ENCODE assay signal across 36 mouse cellular contexts in genomic region chr2:25034994-25035393, GRCm38 (mm10). TPM values are rescaled to one million over a fixed set of nuclear protein-coding genes. Genes with fewer than 3 reads are reported as not detected.
DNase-seq lines count a peak whose midpoint lies in the region; ATAC-seq and TF ChIP-seq lines count a peak whose summit lies in the region.
"Had no signal": no experiment of that assay in that cellular context is flagged by ENCODE, and none has a peak within 500 bp of the region (broad histone marks: within the 10 kb centered on the region; RNA-seq: fewer than 3 reads in every experiment).

No protein-coding gene starts in this region.

- no peak overlapping the region for H3K27ac ChIP-seq in intestine, postnatal 0 days (ENCODE audit: low read depth, low read length)
- no peak overlapping the region for H3K27ac ChIP-seq in intestine, embryonic 16.5 days (ENCODE audit: low read length)
- H3K27ac ChIP-seq in CH12.LX (ENCODE audit: insufficient read depth, low read depth) = no peak overlapping the region
- peak overlapping the region; percentile 30; the same call in 1 of the 2 replicates for H3K27ac ChIP-seq in small intestine, adult 2 months (ENCODE audit: insufficient read depth, low read depth, low read length)
- no peak overlapping the region for H3K27ac ChIP-seq in midbrain, embryonic 15.5 days
- H3K27ac ChIP-seq: embryonic facial prominence, embryonic 10.5 days; embryonic facial prominence, embryonic 13.5 days; forebrain, embryonic 10.5 days; forebrain, embryonic 13.5 days; heart, adult 2 months; heart, embryonic 10.5 days; heart, embryonic 13.5 days; hindbrain, embryonic 12.5 days; hindbrain, embryonic 15.5 days had no signal

- TF ChIP-seq EP300 in CH12.LX (IDR thresholded peaks at IDR 0.05; ENCODE audit: low read length) = no peak

- dilution Hi-C loops in CH12.LX (cut with MboI; ENCODE audit: extremely low pct_ligation_motif_present, extremely low pct_unique_long_range_greater_than_20kb, low sequenced_read_pairs) = no loop called here

- H3K9me3 ChIP-seq in intestine, postnatal 0 days (ENCODE audit: control insufficient read depth) = no peaks in the 10 kb centered on the region
- no peaks in the 10 kb centered on the region for H3K9me3 ChIP-seq in intestine, embryonic 16.5 days (ENCODE audit: control insufficient read depth, low read length)
- peaks cover 8% of the 10 kb centered on the region for H3K9me3 ChIP-seq in CH12.LX (replicated peaks; ENCODE audit: low read length)
- H3K9me3 ChIP-seq in midbrain, embryonic 15.5 days = no peaks in the 10 kb centered on the region
- H3K9me3 ChIP-seq: embryonic facial prominence, embryonic 10.5 days; embryonic facial prominence, embryonic 13.5 days; forebrain, embryonic 10.5 days; forebrain, embryonic 13.5 days; heart, embryonic 10.5 days; heart, embryonic 13.5 days; hindbrain, embryonic 12.5 days; hindbrain, embryonic 15.5 days had no signal

- TF ChIP-seq CTCF in intestine, postnatal 0 days (IDR thresholded peaks at IDR 0.05; ENCODE audit: low read depth) = no peak
- no peak for TF ChIP-seq CTCF in CH12.LX (conservative IDR thresholded peaks at IDR 0.05 in 1 of 2, IDR thresholded peaks at IDR 0.05 in 1 of 2; ENCODE audit: low read depth in 2 of 2, low read length in 2 of 2)
- no peak for TF ChIP-seq CTCF in small intestine, adult 2 months (IDR thresholded peaks at IDR 0.05; ENCODE audit: extremely low read depth, insufficient read length, insufficient replicate concordance, low read depth, low read length)

- 94% methylated on average over 4 of the region's 4 CpGs for WGBS in intestine, postnatal 0 days
- 95% methylated on average over 4 of the region's 4 CpGs for WGBS in intestine, embryonic 16.5 days
- WGBS in small intestine, adult 2 months = 85% methylated on average over 4 of the region's 4 CpGs
- WGBS in midbrain, embryonic 15.5 days = 95% methylated on average over 4 of the region's 4 CpGs

- ATAC-seq in intestine, postnatal 0 days = peak; percentile 31; the same call in 1 of the 2 replicates
- ATAC-seq in intestine, embryonic 16.5 days = no peak
- no peak for ATAC-seq in midbrain, embryonic 15.5 days (replicated peaks)
- ATAC-seq: activated CD4-positive, CD25-positive, alpha-beta regulatory T cell, adult 4 months; CD4-positive, CD25-positive, alpha-beta regulatory T cell, adult 4 months; forebrain, embryonic 13.5 days; forebrain, embryonic 16.5 days had no signal

- no peak for TF ChIP-seq POLR2A in CH12.LX (IDR thresholded peaks at IDR 0.05; ENCODE audit: low read depth, low read length)
- TF ChIP-seq POLR2A in small intestine, adult 2 months (IDR thresholded peaks at IDR 0.05; ENCODE audit: low read depth, low read length) = no peak

- DNase-seq in CH12.LX (ENCODE audit: extremely low read depth) = peak; percentile 10
- DNase-seq in natural killer cell, adult 2 months (ENCODE audit: low spot score in 2 of 2) = no peak
- DNase-seq: adrenal gland, adult 8-10 months; adrenal gland, postnatal 25 days; B cell, adult 2 months; cerebellum, adult 11-12 months; cerebellum, adult 8-10 months; cerebellum, postnatal 10 days; cerebellum, postnatal 36 days; embryo, embryonic 11 days; gastrocnemius, postnatal 10 days; gastrocnemius, postnatal 36 days; heart, adult 2 months; heart, postnatal 14 days had no signal

- no peaks in the 10 kb centered on the region for H3K4me1 ChIP-seq in intestine, postnatal 0 days (replicated peaks; ENCODE audit: control insufficient read depth, insufficient read depth, low read length)
- H3K4me1 ChIP-seq in intestine, embryonic 16.5 days (ENCODE audit: control insufficient read depth, insufficient read depth, low read length) = no peaks in the 10 kb centered on the region
- no peaks in the 10 kb centered on the region for H3K4me1 ChIP-seq in CH12.LX (ENCODE audit: control insufficient read depth in 1 of 2, insufficient read depth in 2 of 2)
- H3K4me1 ChIP-seq in small intestine, adult 2 months (ENCODE audit: control insufficient read depth, insufficient read depth, insufficient read length, low read length) = peaks cover 2% of the 10 kb centered on the region; the same call in 1 of the 2 replicates
- H3K4me1 ChIP-seq in midbrain, embryonic 15.5 days = no peaks in the 10 kb centered on the region
- H3K4me1 ChIP-seq: embryonic facial prominence, embryonic 10.5 days; embryonic facial prominence, embryonic 13.5 days; forebrain, embryonic 10.5 days; forebrain, embryonic 13.5 days; heart, embryonic 10.5 days; heart, embryonic 13.5 days; hindbrain, embryonic 12.5 days; hindbrain, embryonic 15.5 days had no signal

- H3K36me3 ChIP-seq in intestine, postnatal 0 days (ENCODE audit: control insufficient read depth, insufficient read depth) = peaks cover 10% of the 10 kb centered on the region; the same call in 1 of the 2 replicates
- no peaks in the 10 kb centered on the region for H3K36me3 ChIP-seq in intestine, embryonic 16.5 days (ENCODE audit: control insufficient read depth, insufficient read depth, low read length)
- peaks cover 17 to 72% of the 10 kb centered on the region in 2 experiments for H3K36me3 ChIP-seq in CH12.LX (replicated peaks in 1 of 2; ENCODE audit: control insufficient read depth in 1 of 2, insufficient read depth in 1 of 2, low read length in 1 of 2)
- 0 out of 2 replicates have a peak, but pooled peaks cover 3% of the 10 kb centered on the region for H3K36me3 ChIP-seq in small intestine, adult 2 months (ENCODE audit: control insufficient read depth, insufficient read depth, low read length)
- no peaks in the 10 kb centered on the region for H3K36me3 ChIP-seq in midbrain, embryonic 15.5 days (replicated peaks)
- H3K36me3 ChIP-seq: embryonic facial prominence, embryonic 10.5 days; embryonic facial prominence, embryonic 13.5 days; forebrain, embryonic 10.5 days; heart, embryonic 10.5 days; hindbrain, embryonic 12.5 days; hindbrain, embryonic 15.5 days had no signal

- no peak for TF ChIP-seq RAD21 in CH12.LX (IDR thresholded peaks at IDR 0.05; ENCODE audit: low read depth, low read length)

- no peak overlapping the region for H3K9ac ChIP-seq in intestine, postnatal 0 days (ENCODE audit: low read depth, low read length)
- no peak overlapping the region for H3K9ac ChIP-seq in intestine, embryonic 16.5 days (ENCODE audit: low read depth, low read length)
- H3K9ac ChIP-seq in CH12.LX (ENCODE audit: insufficient read depth, low read depth) = no peak overlapping the region
- no peak overlapping the region for H3K9ac ChIP-seq in midbrain, embryonic 15.5 days
- H3K9ac ChIP-seq: embryonic facial prominence, embryonic 13.5 days; forebrain, embryonic 13.5 days; heart, embryonic 13.5 days; hindbrain, embryonic 12.5 days; hindbrain, embryonic 15.5 days had no signal

- in situ Hi-C loops in CH12.LX (cut with MboI; ENCODE audit: low pct_ligation_motif_present, low pct_unique_long_range_greater_than_20kb, low sequenced_read_pairs) = no loop called here

- no peak overlapping the region for H3K4me3 ChIP-seq in intestine, postnatal 0 days (ENCODE audit: low read depth, low read length)
- no peak overlapping the region for H3K4me3 ChIP-seq in intestine, embryonic 16.5 days (ENCODE audit: low read length)
- no peak overlapping the region for H3K4me3 ChIP-seq in CH12.LX (replicated peaks in 1 of 3; ENCODE audit: low read depth in 2 of 3, low read length in 2 of 3, poor library complexity in 1 of 3)
- H3K4me3 ChIP-seq in small intestine, adult 2 months (ENCODE audit: low read depth, low read length) = no peak overlapping the region
- H3K4me3 ChIP-seq in midbrain, embryonic 15.5 days = no peak overlapping the region
- H3K4me3 ChIP-seq: embryonic facial prominence, embryonic 10.5 days; embryonic facial prominence, embryonic 13.5 days; erythroblast, embryonic 14.5 days; forebrain, embryonic 10.5 days; forebrain, embryonic 13.5 days; heart, adult 2 months; heart, embryonic 10.5 days; heart, embryonic 13.5 days; hindbrain, embryonic 12.5 days; hindbrain, embryonic 15.5 days had no signal

- no peaks in the 10 kb centered on the region for H3K27me3 ChIP-seq in intestine, postnatal 0 days (replicated peaks; ENCODE audit: control insufficient read depth, insufficient read depth, low read length)
- no peaks in the 10 kb centered on the region for H3K27me3 ChIP-seq in intestine, embryonic 16.5 days (replicated peaks; ENCODE audit: control insufficient read depth, insufficient read depth, low read length)
- no peaks in the 10 kb centered on the region for H3K27me3 ChIP-seq in CH12.LX (replicated peaks)
- no peaks in the 10 kb centered on the region for H3K27me3 ChIP-seq in small intestine, adult 2 months (ENCODE audit: control insufficient read depth, insufficient read depth, low read length)
- H3K27me3 ChIP-seq in midbrain, embryonic 15.5 days (replicated peaks) = no peaks in the 10 kb centered on the region
- H3K27me3 ChIP-seq: embryonic facial prominence, embryonic 13.5 days; forebrain, embryonic 13.5 days; heart, embryonic 13.5 days; hindbrain, embryonic 12.5 days; hindbrain, embryonic 15.5 days had no signal

- no peaks in the 10 kb centered on the region for H3K79me2 ChIP-seq in CH12.LX (replicated peaks; ENCODE audit: control insufficient read depth, extremely low read depth, insufficient read depth, poor library complexity, severe bottlenecking)

- H3K4me2 ChIP-seq in intestine, postnatal 0 days (replicated peaks; ENCODE audit: low read depth) = no peak overlapping the region
- no peak overlapping the region for H3K4me2 ChIP-seq in intestine, embryonic 16.5 days (ENCODE audit: low read depth, low read length)
- H3K4me2 ChIP-seq in CH12.LX (ENCODE audit: insufficient read depth, low read depth, poor library complexity, severe bottlenecking) = no peak overlapping the region
- H3K4me2 ChIP-seq in midbrain, embryonic 15.5 days = no peak overlapping the region
- H3K4me2 ChIP-seq: embryonic facial prominence, embryonic 13.5 days; forebrain, embryonic 13.5 days; heart, embryonic 13.5 days; hindbrain, embryonic 12.5 days; hindbrain, embryonic 15.5 days had no signal

RNA-seq across cellular contexts. Expression of gene Nsmf, which starts 19.2 kb away (rescaled TPM):
- polyA plus RNA-seq in intestine, postnatal 0 days (2015; fragmentation: Nextera tagmentation; extraction: Ambion mirVana) = 17.0 and 17.6 TPM in 2 replicates
- 39.1 and 45.5 TPM in 2 replicates for polyA plus RNA-seq in intestine, embryonic 16.5 days (2015; fragmentation: Nextera tagmentation; extraction: Ambion mirVana)
- total RNA-seq in CH12.LX (2012; rRNA removed) (11.4 and 11.7 TPM in 2 replicates), CH12.LX (2014; rRNA removed) (11.6 and 18.5 TPM in 2 replicates)
- 12.0 and 12.9 TPM in 2 replicates for polyA plus RNA-seq in CH12.LX (2012; ENCODE audit: insufficient read length, low read depth)
- 93.0 and 100 TPM in 2 replicates for polyA plus RNA-seq in small intestine, adult 2 months (2012; rRNA removed)
- 180 and 188 TPM in 2 replicates for polyA plus RNA-seq in midbrain, embryonic 15.5 days (2015; fragmentation: Nextera tagmentation; extraction: Ambion mirVana)

RNA-seq across cellular contexts. Expression of gene Entpd8, which starts 45.1 kb away (rescaled TPM):
- polyA plus RNA-seq in intestine, postnatal 0 days (2015; fragmentation: Nextera tagmentation; extraction: Ambion mirVana) = 24.6 and 25.9 TPM in 2 replicates
- 14.3 and 16.7 TPM in 2 replicates for polyA plus RNA-seq in intestine, embryonic 16.5 days (2015; fragmentation: Nextera tagmentation; extraction: Ambion mirVana)
- total RNA-seq in CH12.LX (2012; rRNA removed) = not detected in 2 replicates
- total RNA-seq in CH12.LX (2014; rRNA removed) = not detected in 2 replicates
- polyA plus RNA-seq in CH12.LX (2012; ENCODE audit: insufficient read length, low read depth) = not detected in 2 replicates
- 149 and 281 TPM in 2 replicates for polyA plus RNA-seq in small intestine, adult 2 months (2012; rRNA removed)
- polyA plus RNA-seq in midbrain, embryonic 15.5 days (2015; fragmentation: Nextera tagmentation; extraction: Ambion mirVana) = not detected in 2 replicates
- total RNA-seq: adrenal gland, postnatal 25 days; ES-E14; gastrocnemius, adult 18-20 months; gastrocnemius, postnatal 10 days; granulocyte monocyte progenitor cell, adult 5-6 weeks; heart, adult 2 months; heart, postnatal 14 days; hematopoietic stem cell, adult 5-6 weeks had no signal
- polyA plus RNA-seq: activated CD4-positive, CD25-positive, alpha-beta regulatory T cell, adult 4 months; cortical plate, adult 2 months; embryonic facial prominence, embryonic 10.5 days; embryonic facial prominence, embryonic 13.5 days; forebrain, embryonic 10.5 days; forebrain, embryonic 13.5 days; forebrain, embryonic 16.5 days; heart, adult 2 months; heart, embryonic 13.5 days; hindbrain, embryonic 12.5 days had no signal

RNA-seq across cellular contexts. Expression of gene Pnpla7, which starts 59.2 kb away (rescaled TPM):
- 16.7 and 18.9 TPM in 2 replicates for polyA plus RNA-seq in intestine, postnatal 0 days (2015; fragmentation: Nextera tagmentation; extraction: Ambion mirVana)
- polyA plus RNA-seq in intestine, embryonic 16.5 days (2015; fragmentation: Nextera tagmentation; extraction: Ambion mirVana) = 9.2 and 13.4 TPM in 2 replicates
- 26.1 and 26.3 TPM in 2 replicates for total RNA-seq in CH12.LX (2012; rRNA removed)
- total RNA-seq in CH12.LX (2014; rRNA removed) = 17.5 and 18.5 TPM in 2 replicates
- polyA plus RNA-seq in CH12.LX (2012; ENCODE audit: insufficient read length, low read depth) = 23.4 and 23.6 TPM in 2 replicates
- polyA plus RNA-seq in small intestine, adult 2 months (2012; rRNA removed) = 7.4 and 20.5 TPM in 2 replicates
- 3.3 and 4.5 TPM in 2 replicates for polyA plus RNA-seq in midbrain, embryonic 15.5 days (2015; fragmentation: Nextera tagmentation; extraction: Ambion mirVana)

RNA-seq across cellular contexts. Expression of gene Noxa1, which starts 60.0 kb away (rescaled TPM):
- 3.3 and 5.8 TPM in 2 replicates for polyA plus RNA-seq in intestine, postnatal 0 days (2015; fragmentation: Nextera tagmentation; extraction: Ambion mirVana)
- 6.5 and 7.9 TPM in 2 replicates for polyA plus RNA-seq in intestine, embryonic 16.5 days (2015; fragmentation: Nextera tagmentation; extraction: Ambion mirVana)
- 4.6 and 5.0 TPM in 2 replicates for total RNA-seq in CH12.LX (2012; rRNA removed)
- total RNA-seq in CH12.LX (2014; rRNA removed) = 6.1 and 6.4 TPM in 2 replicates
- 4.0 and 6.3 TPM in 2 replicates for polyA plus RNA-seq in CH12.LX (2012; ENCODE audit: insufficient read length, low read depth)
- polyA plus RNA-seq in small intestine, adult 2 months (2012; rRNA removed) = 14.1 and 15.5 TPM in 2 replicates
- polyA plus RNA-seq in midbrain, embryonic 15.5 days (2015; fragmentation: Nextera tagmentation; extraction: Ambion mirVana) = not detected in 2 replicates
- total RNA-seq: adrenal gland, adult 8-10 months; adrenal gland, postnatal 25 days; gastrocnemius, adult 18-20 months; gastrocnemius, postnatal 10 days; gastrocnemius, postnatal 36 days; granulocyte monocyte progenitor cell, adult 5-6 weeks; heart, adult 2 months; heart, postnatal 14 days; hematopoietic stem cell, adult 5-6 weeks had no signal
- polyA plus RNA-seq: cortical plate, adult 2 months; embryonic facial prominence, embryonic 13.5 days; forebrain, embryonic 13.5 days; forebrain, embryonic 16.5 days; heart, adult 2 months; heart, embryonic 13.5 days; heart, embryonic 16.5 days; hindbrain, embryonic 15.5 days had no signal

Comparison
In these comparisons a context has a peak if more than half of its experiments do, and no peak if none do; other contexts are left out.
1. RNA of gene Entpd8, which starts 45.1 kb away (polyA plus RNA-seq): 149 to 281 TPM in small intestine, adult 2 months, 24.6 to 25.9 TPM in intestine, postnatal 0 days and 14.3 to 16.7 TPM in intestine, embryonic 16.5 days; not detected in CH12.LX and not detected in midbrain, embryonic 15.5 days; every median in the first group is over 10 times any median in the second.